Mouse (Mus musculus) liver, embryonic 14.5 days (tissue): ENCODE results near the gene Srrd.

Experiments
- CTCF ChIP-seq: IDR thresholded peaks from 2 replicates; pipeline ENCODE4 v1.5.1; 2016; ENCODE audit warnings: antibody characterized with exemption, low read depth, control low read depth
- EP300 ChIP-seq: IDR thresholded peaks from 2 replicates; pipeline ENCODE4 v1.6.1; 2016; ENCODE audit warnings: antibody characterized with exemption, low read depth

- TF ChIP-seq CTCF: no peak
- TF ChIP-seq EP300: no peak
These were observed 52.9 kb downstream of the Srrd start for GRCm38 (mm10) chr5:112289819-112290535.
